Mouse (Mus musculus): ENCODE data around the gene Plch1.

DNA sequence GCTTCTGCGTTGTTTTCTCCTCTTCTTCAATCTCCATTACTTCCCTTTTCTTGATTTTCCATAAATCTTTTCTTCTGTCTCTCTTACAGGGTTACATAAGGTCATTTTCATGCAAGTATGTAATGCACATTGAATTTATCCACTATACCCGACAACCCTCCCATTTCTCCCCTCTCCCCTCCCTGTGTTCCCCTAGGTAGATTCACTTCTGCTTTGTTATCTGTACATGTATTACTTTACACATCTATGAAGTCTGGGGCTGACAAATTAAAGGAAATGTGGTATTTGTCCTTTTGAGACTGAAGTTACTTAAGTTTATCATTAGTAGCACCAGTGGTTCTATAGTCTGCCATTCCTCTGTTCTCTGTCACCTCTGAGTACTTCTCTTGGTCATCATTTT, 18.2 kb downstream of the Plch1 start:
- TF ChIP-seq CTCF (IDR thresholded peaks at IDR 0.05; ENCODE audit: insufficient read depth, low read length), result no peak
- TF ChIP-seq POLR2A (IDR thresholded peaks at IDR 0.05; ENCODE audit: borderline replicate concordance, extremely low read depth, low read depth, low read length), result no peak

Measured in lung, adult 2 months (tissue).